Mouse (Mus musculus) forebrain, embryonic 12.5 days (tissue): ENCODE results near the gene Als2. TPM values are rescaled to one million over a fixed set of nuclear protein-coding genes. Genes with fewer than 3 reads are reported as not detected.

ENCODE experiments used
- polyA plus RNA-seq: library from polyadenylated mRNA; unstranded; fragments of >200 nt; fragmentation: Nextera tagmentation; extraction: Ambion mirVana; gene quantifications from 2 replicates; pipeline ENCODE4 v1.2.1, GENCODE M21; 2016

The Als2 gene
- polyA plus RNA-seq, 1 experiment from 2014 or later = 21.6 TPM

Other genes with a start within 250 kb of the Als2 start
- gene C2cd6, start 142.3 kb downstream of the Als2 start, polyA plus RNA-seq = 0.11 TPM in 1 of 2 replicates, not detected in the other
- gene Tmem237, start 116.8 kb downstream of the Als2 start, polyA plus RNA-seq = 51.9 and 56.1 TPM in 2 replicates
- 0.28 and 0.32 TPM in 2 replicates for gene Mpp4, start 73.8 kb downstream of the Als2 start, polyA plus RNA-seq
- 0.13 and 0.37 TPM in 2 replicates for gene Cdk15, start 19.7 kb upstream of the Als2 start, polyA plus RNA-seq
- 8.1 and 10.9 TPM in 2 replicates for gene Fzd7, start 245.2 kb upstream of the Als2 start, polyA plus RNA-seq